Mouse (Mus musculus) small intestine, adult 2 months (tissue): ENCODE results near the gene Pou6f1.

Source experiments
- CTCF ChIP-seq: fragments of 200-500 bp; IDR thresholded peaks from 2 replicates; pipeline ENCODE4 v1.5.1; 2012; ENCODE audit warnings: low read depth, mild to moderate bottlenecking, control low read depth, inconsistent platforms, low read length, moderate library complexity, mixed read lengths; ENCODE audit not compliant: insufficient replicate concordance, insufficient read length; ENCODE audit errors: extremely low read depth
- POLR2A ChIP-seq: fragments of 200-500 bp; IDR thresholded peaks from 2 replicates; pipeline ENCODE4 v1.6.1; 2012; ENCODE audit warnings: low read depth, mild to moderate bottlenecking, control low read depth, inconsistent platforms, low read length, moderate library complexity

DNA sequence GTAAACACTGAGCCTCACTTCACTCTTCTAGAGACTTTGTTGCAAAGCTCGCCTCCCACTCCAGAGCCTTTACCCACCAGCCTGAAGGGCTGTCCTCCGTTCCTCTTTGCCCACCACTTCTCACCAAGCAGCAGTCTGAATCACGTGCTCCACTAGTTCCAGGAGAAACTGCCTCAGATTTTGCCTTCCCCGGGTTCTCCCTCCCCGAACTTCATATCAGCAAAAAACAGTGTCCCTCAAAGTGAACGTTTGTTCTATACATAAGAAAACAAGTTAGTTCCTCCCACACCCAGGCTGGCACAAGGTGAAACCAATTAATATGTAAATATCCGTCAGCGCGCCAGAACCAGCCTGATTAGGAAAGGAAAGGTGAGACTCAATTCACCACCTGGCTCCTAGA lies 35.5 kb upstream of the Pou6f1 start:
- no peak for TF ChIP-seq CTCF
- TF ChIP-seq POLR2A: no peak
